Mouse (Mus musculus): ENCODE results near the gene Atf2.

DNA sequence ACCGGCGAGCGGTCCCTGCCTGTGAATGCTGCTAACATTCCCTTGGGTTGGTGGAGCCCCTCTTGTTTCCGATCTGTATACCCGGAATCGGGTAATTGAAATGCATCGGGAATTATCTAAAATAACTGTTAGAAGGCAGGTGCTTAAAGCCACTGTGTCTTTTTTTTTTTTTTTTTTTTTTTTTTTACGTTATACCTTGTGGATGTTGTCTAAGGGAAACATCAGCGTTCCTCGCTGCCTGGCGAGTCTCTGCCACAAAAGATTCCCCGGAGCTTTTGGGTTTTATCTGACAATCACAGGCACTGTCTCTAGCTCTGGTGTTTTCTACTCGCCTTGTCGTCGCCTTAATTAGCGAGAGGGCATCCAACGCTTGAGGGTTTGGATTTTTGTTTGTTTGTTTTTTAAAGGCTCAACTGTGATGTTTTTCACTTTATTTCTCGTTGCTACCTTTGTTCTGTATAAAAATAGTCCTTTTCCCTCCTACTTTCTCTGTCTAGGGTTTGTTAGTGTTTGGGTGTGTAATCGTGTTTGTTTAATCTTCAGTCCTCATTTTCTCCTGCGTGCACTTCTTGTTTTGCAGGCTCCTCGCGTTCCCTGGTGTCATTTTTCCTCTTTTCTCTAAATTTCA is 116.6 kb downstream of the Atf2 start:
- TF ChIP-seq CTCF (IDR thresholded peaks at IDR 0.05; ENCODE audit: low read depth) (no peak), EP300 (IDR thresholded peaks at IDR 0.05; ENCODE audit: low read depth) (no peak)
